Mouse (Mus musculus) frontal cortex, postnatal 36 days (tissue): Measurements from ENCODE around the gene Agrp.

ENCODE experiments used
- DNase-seq, 2 experiments: peaks; one replicate each; pipeline ENCODE4 v3.0.0; 2022; ENCODE audit warnings: low spot score in 2 of 2

Gene Agrp

DNA sequence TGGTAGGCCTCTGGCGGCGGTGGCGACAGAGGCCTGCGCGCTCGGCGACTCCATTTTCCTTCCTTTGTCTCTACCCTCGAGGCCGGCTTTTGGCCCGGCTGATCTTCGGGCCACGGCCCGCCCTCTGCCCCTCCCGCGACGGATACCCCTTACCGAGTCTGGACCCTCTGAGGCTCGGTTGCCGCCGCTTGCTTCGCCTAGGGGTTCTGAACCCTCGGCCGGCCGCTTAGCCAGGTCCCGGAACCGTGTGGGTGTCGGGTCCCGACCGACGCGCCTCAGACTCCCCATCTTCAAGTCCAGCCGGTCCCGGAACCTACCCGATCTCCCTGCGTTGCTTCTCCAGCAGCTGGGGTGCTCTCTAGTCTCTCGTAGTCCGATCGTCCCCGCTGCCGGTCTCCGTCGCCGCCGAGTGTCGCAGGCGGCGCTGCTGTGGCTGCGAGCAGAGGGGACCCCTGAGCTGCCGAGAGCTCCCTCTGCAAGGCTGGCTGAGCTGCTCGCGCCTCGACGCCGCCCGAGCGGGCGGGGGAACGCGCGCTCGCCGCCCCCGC is at the start of gene Agrp:
Agrp (minus strand) TSS at position 431 of the 548 bp plus-strand sequence.
- DNase-seq = peak; percentile 36 to 51

DNA sequence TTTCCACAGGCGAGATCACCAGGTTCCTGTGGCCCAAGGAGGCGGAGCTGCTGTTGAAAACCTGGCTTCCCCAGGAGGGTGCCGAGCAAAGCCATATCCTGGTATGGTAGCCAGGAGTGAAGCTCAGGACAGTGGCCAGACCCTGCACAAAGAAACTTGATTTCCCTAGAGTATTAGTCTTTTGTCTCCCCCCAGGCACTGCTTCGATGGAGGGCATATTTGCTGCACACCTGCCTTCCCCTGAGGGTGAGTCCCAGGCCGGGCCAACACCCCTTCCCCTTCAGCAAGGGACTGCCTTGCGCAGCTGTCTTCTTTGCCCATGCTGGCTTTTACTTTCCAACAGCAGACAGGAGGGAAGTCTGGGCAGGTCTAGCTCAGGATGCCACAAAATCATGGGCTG is 49.4 kb upstream of the Agrp start:
- no peak for DNase-seq

- DNase-seq = no peak
These were observed 48.7 kb upstream of the Agrp start, which contains the start of gene Carmil2 for GRCm38 (mm10) chr8:105685796-105686308. Gene Carmil2, plus strand, starts transcription at chr8:105686274.

DNA sequence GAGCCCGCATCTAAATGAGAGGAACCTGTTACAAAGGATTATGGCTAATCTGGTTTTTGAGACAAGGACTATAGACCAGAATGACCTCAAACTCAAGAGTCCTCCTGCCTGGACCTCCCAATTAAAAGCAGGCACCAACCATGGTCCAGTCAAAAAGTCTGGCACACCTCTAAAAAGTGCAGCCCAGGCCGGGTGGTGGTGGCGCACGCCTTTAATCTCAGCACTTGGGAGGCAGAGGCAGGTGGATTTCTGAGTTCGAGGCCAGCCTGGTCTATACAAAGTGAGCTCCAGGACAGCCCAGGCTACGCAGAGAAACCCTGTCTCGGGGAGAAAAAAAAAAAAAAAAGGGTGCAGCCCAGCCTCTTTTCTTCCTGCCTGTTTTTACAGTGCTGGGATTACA is 48.1 kb upstream of the Agrp start:
- DNase-seq = no peak

DNA sequence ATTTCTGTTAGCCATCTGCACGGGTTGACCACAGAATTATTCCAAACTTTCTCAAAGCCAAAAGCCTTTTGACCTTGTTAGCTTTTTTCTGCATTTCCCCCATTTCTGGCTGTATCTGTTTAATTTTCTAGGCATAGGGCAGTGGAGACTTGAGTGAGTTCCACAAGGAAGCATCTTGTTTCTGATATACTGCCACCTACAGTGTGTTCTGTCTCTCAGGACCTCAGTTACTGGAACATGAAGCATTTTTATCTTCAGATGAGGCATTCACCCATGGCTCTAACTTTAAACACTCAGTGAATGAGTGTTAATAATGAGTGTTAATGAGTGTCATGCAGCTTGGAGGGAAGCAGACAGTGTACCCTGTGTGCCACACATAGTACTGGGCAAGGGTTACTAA is 40.7 kb upstream of the Agrp start:
- DNase-seq = no peak

DNA sequence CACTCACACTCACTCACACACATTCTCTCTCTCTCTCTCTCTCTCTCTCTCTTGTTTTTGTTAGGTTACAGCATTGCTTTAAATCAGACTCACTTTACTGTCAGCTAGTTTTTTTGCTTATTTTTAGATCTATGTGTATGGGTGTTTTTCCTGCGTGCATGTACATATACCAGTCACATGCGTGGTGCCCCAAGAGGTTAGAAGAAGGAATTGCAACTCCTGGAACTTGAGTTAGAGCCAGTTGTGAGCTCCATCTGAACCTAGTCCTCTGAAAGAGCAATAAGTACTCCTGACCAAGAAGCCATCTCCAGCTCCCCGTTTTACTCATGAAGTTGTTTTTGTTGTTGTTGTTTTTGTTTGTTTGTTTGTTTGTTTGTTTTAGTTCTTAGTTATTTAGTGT is 24.0 kb upstream of the Agrp start:
- DNase-seq = peak in 1 of 2 experiments; percentile 20

GRCm38 (mm10) chr8:105657641-105658040 is 20.4 kb upstream of the Agrp start:
- no peak for DNase-seq

GRCm38 (mm10) chr8:105648929-105649328 is 11.7 kb upstream of the Agrp start:
- no peak for DNase-seq

DNA sequence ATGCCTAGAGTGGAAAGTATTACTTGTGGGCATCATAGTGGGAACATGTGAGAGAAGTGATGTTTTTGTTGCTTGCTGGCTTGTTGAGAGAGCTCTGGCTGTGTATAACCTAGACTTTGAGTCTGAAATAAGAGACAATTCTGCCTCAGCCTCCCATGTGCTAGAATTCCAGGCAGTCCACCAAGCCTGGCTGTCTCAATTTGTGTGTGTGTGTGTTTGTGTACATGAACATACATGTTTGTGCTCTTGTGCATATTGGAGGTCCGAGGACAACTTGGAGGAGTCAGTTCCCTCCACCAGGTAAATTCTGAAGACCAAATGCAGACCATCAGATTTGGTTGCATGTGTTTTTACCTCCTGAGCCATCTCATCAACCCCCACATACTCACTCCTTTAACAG is 8.0 kb upstream of the Agrp start:
- no peak for DNase-seq

DNA sequence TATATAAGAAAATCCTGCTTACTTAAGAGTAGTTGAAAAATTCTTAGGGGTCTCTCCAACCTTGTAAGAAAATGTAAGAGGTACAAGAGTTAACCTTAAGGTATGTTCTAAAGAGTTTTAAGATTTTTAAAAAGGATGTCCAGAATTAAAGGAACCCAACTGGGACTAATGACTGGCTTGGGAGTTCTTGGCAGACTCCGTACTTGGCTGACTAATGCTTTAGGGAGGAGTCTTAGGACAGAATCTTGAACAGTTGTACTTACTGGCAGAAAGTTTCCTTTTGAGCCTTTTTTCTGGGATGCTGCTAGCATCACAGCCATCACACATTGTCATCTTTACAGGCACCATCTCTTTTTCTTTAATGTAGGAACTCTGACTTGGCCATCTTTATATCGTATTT is 3.3 kb upstream of the Agrp start:
- no peak for DNase-seq

GRCm38 (mm10) chr8:105639835-105640234 is 2.6 kb upstream of the Agrp start:
- DNase-seq = no peak

DNA sequence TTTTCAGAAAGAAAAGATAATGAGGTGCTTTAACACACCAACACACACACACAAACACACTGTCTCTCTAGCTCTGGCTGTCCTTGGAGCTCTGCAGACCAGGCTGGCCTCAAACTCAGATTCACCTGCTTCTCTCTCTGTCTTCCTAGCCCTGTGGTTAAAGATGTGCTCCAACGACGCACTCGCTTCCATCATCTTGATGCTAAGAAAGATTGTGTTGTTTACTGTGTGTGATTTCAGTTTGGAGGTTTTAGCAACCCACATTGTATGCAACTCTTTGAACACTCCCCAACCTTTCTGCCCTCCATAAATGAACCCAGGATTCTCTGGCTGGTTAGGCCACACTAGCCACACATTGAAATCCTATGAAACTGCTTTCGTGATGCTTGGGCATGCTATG is 1.3 kb upstream of the Agrp start:
- no peak for DNase-seq

GRCm38 (mm10) chr8:105637601-105638041 is 428 bp upstream of the Agrp start:
- DNase-seq = peak in 1 of 2 experiments; percentile 14

DNA sequence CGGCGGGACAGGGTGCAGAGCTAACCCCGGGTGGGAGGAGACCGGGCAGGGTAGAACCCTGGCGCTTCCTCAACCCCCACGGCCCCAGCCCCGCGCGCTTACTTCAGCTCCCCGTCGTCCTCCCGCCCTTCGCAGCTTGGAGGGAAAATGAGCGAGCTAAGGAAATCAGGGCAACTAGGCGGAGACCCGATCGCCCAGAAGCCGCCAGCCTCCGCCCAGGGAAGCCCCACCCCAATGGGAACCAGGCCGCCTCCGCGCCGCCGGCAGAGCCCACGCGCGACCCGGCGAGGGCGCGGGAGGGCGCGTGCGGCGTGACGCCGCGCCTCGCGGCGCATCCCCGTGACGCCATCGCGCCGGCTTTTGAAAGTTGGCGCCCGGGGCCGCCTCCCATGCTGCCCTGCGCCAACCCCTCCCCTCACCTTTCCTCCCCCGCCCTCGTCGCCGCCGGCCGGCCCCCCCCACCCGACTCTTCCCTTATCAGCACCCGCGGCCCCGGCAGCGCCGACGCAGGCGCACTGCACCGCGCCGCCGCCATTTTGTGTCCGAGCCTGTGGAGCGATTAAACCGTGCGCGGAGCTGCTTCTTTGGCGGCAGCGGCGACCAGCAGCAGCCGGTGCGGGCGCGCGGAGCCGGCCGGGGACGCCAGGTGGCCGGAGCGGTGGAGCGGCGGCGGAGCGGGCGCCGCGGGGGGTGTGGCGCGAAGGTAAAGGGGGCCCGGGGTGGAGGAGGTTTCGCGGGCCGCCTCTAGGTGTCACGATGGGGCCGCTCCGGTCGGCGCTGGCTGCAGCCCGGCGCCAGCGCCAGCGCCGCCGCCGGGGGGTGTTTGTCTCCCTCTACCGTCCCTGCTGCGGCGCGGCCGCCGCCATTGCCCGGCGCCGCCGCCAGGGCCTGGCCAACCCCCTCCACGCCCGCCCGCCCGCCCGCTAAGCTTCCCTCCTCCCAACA is 903 bp downstream of the Agrp start, which contains the start of gene Ctcf:
Ctcf (plus strand) TSS at position 551 of the 945 bp plus-strand sequence.
- DNase-seq = peak; percentile 87 to 89

DNA sequence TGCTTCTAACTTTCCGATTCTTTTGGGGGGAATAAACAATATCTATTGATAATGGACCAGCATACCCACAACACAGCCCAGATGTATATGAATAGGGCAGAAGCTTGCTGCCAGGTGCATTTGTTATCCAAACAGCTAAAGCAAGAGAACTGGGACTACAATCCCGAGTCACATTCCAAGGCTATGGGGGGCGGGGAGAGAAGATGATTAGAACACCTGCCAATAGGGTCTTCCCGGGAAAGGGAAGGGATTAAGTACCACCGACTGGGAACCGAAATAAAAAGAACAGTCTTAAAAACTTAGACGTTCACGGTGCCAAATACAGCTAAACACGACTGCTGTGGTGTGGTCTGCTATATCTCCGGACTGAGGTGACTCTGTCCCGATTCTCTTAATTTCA is 1.7 kb downstream of the Agrp start:
- no peak for DNase-seq

DNA sequence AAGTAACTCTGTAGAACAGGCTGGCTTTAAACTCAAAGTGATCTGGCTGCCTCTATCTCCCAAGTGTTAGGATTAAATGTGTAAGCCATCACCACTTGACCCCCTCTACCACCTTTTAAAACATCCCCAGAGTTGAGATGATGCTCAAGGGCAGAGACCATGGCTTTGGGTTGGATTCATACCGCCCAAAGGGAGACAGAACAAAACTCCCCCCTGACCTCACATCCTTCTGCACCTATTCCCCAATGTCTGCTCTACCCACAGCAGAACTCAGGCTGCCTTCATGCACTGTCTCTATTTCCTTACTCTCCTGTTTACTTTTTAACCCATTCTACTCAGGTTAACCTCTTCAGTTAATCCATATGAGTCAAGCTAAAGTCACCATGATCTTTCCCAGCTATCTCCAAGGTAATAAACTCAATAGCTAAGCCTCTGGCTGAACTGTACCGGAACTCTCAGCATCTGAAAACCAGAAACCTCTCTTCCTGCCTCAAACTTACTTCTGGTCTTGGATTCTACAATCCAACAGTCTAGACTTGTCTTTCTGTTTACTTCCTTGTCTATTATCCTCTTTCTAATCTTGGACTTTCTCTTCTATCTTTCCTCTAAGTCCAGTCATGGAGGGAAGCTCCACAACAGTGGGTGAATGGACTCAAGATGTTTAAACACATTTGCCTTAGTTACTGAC is 2.3 kb downstream of the Agrp start:
- no peak for DNase-seq

DNA sequence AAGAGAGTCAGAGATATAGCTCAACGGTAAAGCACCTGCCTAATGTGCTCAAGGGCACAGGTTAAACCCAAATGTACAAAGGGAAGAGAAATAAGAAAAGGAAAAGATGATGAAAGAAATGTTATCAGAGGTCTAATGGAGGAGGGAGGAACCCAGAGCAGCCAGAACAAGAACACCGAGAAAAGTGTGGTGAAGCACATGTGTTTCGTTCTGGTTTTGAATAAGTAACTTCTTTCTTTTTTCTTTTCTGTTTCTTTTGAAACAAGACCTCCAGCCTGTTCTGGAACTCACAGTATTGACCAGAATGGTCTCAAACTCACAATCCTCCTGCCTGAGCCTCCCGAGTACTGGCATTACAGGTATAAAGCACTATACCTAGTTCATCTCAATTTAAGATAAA is 7.9 kb downstream of the Agrp start:
- no peak for DNase-seq

DNA sequence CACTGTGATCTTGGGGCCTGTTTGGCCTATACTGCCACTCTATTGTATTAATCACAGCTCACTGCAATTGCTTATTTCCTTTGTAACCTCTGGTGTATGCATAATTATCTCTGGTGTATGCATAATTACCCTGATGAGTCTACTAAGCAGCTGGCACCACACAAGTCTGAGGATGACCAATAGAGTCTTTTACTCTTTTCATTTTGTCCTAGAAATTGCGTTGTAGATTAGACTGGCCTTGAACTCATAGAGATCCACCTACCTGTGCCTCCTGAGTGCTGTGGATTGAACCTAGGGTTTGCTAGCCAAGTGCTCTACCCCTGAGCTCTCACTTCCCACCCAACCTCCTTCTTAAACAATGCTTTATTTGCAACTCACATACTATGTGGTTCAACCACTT is 11.1 kb downstream of the Agrp start:
- DNase-seq = no peak

GRCm38 (mm10) chr8:105624831-105625230 is 12.4 kb downstream of the Agrp start:
- DNase-seq = no peak

DNA sequence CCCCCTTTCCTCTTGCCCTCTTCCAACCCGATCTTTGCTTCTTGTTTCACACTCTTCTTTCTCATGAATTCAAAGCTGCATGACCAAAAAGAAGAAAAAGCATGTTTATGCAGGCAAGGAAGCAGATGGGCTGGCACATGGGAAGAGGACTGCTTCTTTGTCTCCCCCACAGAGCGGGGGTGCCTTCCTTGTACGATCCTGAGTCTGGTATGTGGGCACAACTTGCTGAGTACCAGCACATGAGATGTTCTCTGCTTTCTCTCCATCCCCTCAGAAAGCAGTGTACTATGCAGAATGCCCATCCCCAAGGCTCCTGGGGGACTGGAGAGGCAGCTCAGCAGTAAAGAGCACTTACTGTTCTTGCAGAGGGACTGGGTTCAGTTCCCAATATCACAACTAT is 12.8 kb downstream of the Agrp start:
- DNase-seq = peak; percentile 78 to 90

GRCm38 (mm10) chr8:105623679-105624245 is 13.4 kb downstream of the Agrp start:
- DNase-seq = no peak

GRCm38 (mm10) chr8:105623118-105623517 is 14.1 kb downstream of the Agrp start:
- DNase-seq = no peak
